Mouse (Mus musculus): ENCODE results near the gene Inha. TPM values are rescaled to one million over a fixed set of nuclear protein-coding genes. Genes with fewer than 3 reads are reported as not detected.

Gene Inha
- total RNA-seq, 1 experiment from 2014 or later, result 44.1 TPM

DNA sequence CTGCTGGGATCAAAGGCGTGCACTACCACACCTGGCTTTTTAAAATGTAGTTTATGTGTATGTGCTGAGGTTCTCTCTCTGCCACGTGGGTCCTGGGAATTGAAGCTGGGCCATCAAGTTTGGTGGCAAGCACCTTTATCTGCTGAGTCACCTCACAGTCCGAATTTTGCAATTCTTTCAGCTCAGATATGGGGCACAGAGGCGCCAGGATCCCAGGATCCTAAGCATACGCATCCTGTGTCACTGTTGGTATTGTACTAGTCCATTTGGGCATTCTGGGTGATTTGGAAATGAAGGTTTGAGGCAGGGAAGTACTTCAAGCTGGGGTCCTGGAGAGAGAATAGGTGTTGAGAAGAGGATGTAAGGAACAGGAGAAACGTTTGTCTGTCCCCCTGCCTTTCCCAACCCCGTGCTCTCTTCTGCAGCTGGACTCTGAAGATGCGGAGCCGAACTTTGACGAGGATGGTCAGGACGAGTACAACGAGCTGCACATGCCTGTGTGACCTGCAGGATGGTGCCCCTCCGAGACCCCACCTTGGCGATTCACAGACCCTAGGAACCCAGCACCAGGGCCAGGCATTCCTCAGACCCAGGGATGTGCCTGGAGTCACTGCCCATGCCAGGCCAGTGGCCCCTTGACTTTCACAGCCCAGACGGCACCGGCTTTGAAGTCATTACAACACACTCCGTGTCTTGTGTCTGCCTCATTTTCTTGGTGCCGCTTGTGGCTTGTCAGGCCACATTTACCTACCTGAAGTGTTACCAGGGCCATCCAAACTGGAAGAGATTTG is 51.7 kb downstream of the Inha start:
- DNase-seq, result no peak

GRCm38 (mm10) chr1:75559212-75559925 is 52.5 kb downstream of the Inha start:
- DNase-seq, result peak; percentile 93

Other genes with a start within 250 kb of the Inha start
- 41.6 and 54.3 TPM in 2 replicates for gene Ptprn, start 242.6 kb upstream of the Inha start, total RNA-seq (2021)
- gene Resp18, start 228.7 kb upstream of the Inha start, total RNA-seq (2021), result 101 and 123 TPM in 2 replicates
- 91.1 and 117 TPM in 2 replicates for gene Dnpep, start 189.1 kb upstream of the Inha start, total RNA-seq (2021)
- 9.3 and 14.1 TPM in 2 replicates for gene Des, start 146.7 kb upstream of the Inha start, total RNA-seq (2021)
- gene Speg, start 131.8 kb upstream of the Inha start, total RNA-seq (2021), result 15.8 and 18.1 TPM in 2 replicates
- gene Gmppa, start 71.1 kb upstream of the Inha start, total RNA-seq (2021), result 78.5 and 82.3 TPM in 2 replicates
- 4.8 and 6.9 TPM in 2 replicates for gene Asic4, start 56.6 kb upstream of the Inha start, total RNA-seq (2021)
- gene Chpf, start 27.8 kb upstream of the Inha start, total RNA-seq (2021), result 46.9 and 50.1 TPM in 2 replicates
- 2.8 and 4.1 TPM in 2 replicates for gene Tmem198, start 27.5 kb upstream of the Inha start, total RNA-seq (2021)
- gene Obsl1, start 625 bp upstream of the Inha start, total RNA-seq (2021), result 83.1 and 107 TPM in 2 replicates
- gene Stk11ip, start 14.5 kb downstream of the Inha start, total RNA-seq (2021), result 19.2 and 35.4 TPM in 2 replicates
- 139 and 184 TPM in 2 replicates for gene Slc4a3, start 39.2 kb downstream of the Inha start, total RNA-seq (2021)